Mouse (Mus musculus): ENCODE results near the gene Osbpl10.

Gene Osbpl10

DNA sequence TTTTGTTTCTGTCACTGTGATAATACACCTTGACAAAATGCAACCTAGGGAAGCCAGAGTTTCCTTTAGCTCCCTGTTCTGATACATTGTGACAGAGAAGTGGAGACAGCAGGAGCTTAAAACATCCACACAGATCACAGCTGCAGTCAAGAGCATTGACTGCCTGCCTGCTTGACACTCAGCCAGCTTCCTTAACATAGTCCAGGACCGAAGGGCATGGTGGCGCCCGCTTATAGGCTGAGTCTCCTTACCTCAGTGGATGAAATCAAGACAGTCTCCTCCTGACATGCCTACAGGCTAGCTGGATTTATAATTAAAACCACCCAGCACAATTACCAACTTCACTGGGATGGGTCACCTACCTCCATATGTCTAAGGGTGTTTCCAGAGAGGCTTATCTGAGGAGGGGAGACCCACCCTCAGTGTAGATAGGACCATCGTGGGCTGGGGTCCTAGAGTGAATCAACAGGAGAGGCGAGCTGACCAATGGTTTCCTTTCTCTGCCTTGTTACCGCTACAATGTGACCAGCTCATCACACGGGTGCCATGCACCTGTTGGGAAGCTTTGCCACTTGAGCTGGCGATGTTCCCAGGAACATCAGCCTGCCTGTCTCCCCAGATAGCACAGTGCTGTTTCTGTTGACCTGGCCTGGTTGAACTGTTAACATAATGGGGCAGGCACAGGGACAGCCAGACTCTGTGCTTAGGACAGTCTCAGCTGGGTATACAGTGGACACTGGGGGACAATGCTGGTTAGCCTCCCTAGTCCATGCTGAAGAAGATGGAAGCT lies 76.9 kb downstream of the Osbpl10 start:
- in situ Hi-C loops (cut with MboI; ENCODE audit: unreplicated experiment in 2 of 2): no loop called here

- in situ Hi-C loops (cut with MboI; ENCODE audit: unreplicated experiment in 2 of 2): no loop called here
These were observed 80.4 kb downstream of the Osbpl10 start for GRCm38 (mm10) chr9:115058806-115059205.

DNA sequence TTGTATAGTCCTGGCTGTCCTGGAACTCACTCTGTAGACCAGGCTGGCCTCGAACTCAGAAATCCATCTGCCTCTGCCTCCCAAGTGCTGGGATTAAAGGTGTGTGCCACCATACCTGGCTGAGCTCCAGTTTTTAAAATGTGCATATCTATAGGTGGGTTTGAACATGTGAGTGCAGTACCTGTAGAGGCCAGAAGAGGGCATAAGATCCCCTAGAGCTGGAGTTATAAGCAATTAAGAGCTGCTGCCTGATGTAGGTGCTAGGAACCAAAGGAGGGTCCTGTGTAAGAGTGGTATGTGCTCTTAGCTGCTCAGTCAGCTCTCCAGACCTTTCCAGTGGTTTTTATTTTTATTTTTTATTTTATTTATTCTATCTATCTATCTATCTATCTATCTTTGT lies 86.5 kb downstream of the Osbpl10 start:
- in situ Hi-C loops (cut with MboI; ENCODE audit: unreplicated experiment in 2 of 2): no loop called here

GRCm38 (mm10) chr9:115067071-115067470 lies 88.7 kb downstream of the Osbpl10 start:
- in situ Hi-C loops (cut with MboI; ENCODE audit: unreplicated experiment in 2 of 2): no loop called here

GRCm38 (mm10) chr9:115075191-115075590 lies 96.8 kb downstream of the Osbpl10 start:
- in situ Hi-C loops (cut with MboI; ENCODE audit: unreplicated experiment in 2 of 2): no loop called here

- in situ Hi-C loops (cut with MboI; ENCODE audit: unreplicated experiment in 2 of 2): no loop called here
These were observed 110.1 kb downstream of the Osbpl10 start for GRCm38 (mm10) chr9:115088295-115088993.

DNA sequence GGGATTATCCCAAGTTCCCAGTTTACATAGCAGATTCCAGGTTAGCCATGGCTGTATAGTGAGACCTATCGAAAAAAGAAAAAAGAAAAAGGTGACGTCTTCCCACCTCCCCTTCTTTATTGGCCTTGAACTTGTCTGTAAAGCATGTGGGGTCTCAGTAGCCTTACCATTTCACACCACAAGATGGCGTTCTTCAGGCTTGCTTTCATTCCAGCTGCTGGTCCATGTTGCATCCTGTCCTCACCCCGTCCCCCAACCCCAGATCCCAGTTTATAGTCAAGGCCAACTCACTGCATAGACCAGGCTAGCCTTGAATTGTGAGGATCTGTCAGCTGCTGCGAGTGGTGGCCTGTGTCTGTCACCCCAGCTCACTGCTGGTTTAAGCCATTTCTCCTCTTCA lies 111.3 kb downstream of the Osbpl10 start:
- in situ Hi-C loops (cut with MboI; ENCODE audit: unreplicated experiment in 2 of 2): no loop called here

DNA sequence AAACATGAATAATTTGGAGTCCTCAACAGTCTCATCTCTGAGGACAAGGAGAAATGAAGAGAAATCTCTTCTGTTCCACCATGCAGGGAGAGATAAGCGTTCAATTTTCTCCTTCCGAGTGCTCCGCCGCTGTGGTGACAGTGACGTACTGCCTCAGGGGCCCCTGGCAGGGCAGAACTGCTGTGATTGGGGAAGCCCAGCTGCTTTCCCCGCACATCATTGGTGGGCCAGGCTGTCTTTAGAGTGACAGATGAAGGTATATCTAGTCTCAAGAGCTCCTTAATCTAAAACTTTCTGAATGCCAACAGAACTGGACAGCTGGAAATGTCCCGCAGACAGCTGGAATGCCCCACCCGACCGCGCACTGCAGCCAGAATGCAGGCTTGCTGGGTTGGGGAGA lies 118.1 kb downstream of the Osbpl10 start:
- in situ Hi-C loops (cut with MboI; ENCODE audit: unreplicated experiment in 2 of 2): no loop called here

- in situ Hi-C loops (cut with MboI; ENCODE audit: unreplicated experiment in 2 of 2): no loop called here
These were observed 119.0 kb downstream of the Osbpl10 start for GRCm38 (mm10) chr9:115097340-115097739.

- in situ Hi-C loops (cut with MboI; ENCODE audit: unreplicated experiment in 2 of 2): no loop called here
These were observed 122.0 kb downstream of the Osbpl10 start for GRCm38 (mm10) chr9:115100181-115100915.

- in situ Hi-C loops (cut with MboI; ENCODE audit: unreplicated experiment in 2 of 2): no loop called here
These were observed 129.1 kb downstream of the Osbpl10 start for GRCm38 (mm10) chr9:115107430-115107829.

- in situ Hi-C loops (cut with MboI; ENCODE audit: unreplicated experiment in 2 of 2): no loop called here
These were observed 132.3 kb downstream of the Osbpl10 start for GRCm38 (mm10) chr9:115110655-115111054.

GRCm38 (mm10) chr9:115117314-115117713 lies 138.9 kb downstream of the Osbpl10 start:
- in situ Hi-C loops (cut with MboI; ENCODE audit: unreplicated experiment in 2 of 2): no loop called here

- in situ Hi-C loops (cut with MboI; ENCODE audit: unreplicated experiment in 2 of 2): no loop called here
These were observed 141.9 kb downstream of the Osbpl10 start for GRCm38 (mm10) chr9:115120276-115120675.

GRCm38 (mm10) chr9:115120678-115121224 lies 142.4 kb downstream of the Osbpl10 start:
- in situ Hi-C loops (cut with MboI; ENCODE audit: unreplicated experiment in 2 of 2): no loop called here

DNA sequence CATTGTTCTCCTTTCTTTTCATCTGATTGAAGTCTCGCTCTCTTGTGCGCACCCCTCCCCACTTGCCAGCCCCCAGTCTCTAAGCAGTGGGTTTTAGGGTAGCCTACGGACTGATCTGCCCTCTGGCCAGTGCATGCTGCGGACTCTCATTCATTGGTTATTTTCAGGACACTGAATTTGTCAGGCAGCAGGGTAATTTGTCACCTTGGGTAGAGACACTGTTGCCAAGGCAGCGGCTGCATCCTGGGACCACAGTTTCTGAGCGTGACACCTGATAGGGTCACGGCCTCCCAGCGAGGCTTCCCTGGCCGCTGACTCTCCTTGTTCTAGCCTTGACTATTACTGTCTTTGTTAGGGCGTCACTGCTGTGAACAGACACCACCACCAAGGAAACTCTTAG lies 149.0 kb downstream of the Osbpl10 start:
- in situ Hi-C loops (cut with MboI; ENCODE audit: unreplicated experiment in 2 of 2): no loop called here

DNA sequence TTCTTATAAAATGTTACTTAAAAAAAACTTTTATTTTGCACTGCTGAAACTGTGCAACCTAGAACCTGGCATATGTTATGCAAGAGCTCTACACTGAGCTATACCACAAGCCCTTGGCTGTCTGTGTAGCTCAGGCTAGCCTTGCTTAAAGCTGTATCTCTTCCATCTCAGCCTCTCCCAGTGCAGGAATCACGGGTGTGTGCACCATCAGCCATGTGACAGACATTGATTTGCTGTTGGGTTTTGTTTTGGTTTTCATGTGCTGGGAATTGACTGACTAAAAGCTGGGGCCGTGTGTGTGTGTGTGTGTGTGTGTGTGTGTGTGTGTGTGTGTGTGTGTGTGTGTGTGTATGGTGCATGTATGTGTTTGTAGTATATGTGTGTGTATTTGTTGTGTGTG lies 155.6 kb downstream of the Osbpl10 start:
- in situ Hi-C loops (cut with MboI; ENCODE audit: unreplicated experiment in 2 of 2): no loop called here

DNA sequence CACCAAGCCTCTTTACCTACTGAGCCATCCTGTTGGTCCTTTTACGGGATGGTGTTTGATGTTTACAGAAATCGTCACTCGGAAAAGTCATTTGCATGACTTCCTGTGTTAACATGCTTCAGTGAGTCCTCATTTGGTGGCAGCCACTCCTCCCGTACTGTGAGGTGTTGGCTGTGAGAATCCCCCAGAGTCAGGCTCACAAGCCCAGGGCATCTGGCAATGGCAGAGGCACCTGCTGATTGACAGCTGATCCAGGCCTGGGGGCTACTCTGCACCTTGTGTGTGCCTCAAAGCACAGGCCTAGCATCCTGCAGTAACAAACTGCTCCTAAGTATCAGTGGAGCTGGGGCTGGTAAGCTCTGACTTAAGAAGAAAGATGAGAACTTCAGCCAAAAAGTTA lies 156.4 kb downstream of the Osbpl10 start:
- in situ Hi-C loops (cut with MboI; ENCODE audit: unreplicated experiment in 2 of 2): no loop called here

DNA sequence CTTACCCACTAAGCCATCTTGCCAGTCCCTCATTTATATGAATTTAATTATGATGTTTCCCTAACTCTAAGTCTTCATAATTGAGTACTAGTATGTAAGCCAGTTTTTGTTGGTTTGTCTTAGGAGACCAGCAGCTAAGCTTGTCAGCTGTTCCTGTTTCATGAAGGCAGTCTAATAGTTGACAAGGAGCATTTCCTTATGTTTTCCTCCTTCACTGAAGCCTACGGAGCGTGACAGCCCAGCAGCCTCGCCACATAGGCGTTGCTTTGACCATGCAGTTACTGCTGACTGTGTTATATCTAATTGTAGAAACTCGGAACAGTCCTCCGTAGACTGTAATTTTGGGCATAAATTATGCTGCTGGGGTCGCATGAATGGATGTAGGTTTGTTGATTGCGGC lies 157.0 kb downstream of the Osbpl10 start:
- in situ Hi-C loops (cut with MboI; ENCODE audit: unreplicated experiment in 2 of 2): no loop called here

DNA sequence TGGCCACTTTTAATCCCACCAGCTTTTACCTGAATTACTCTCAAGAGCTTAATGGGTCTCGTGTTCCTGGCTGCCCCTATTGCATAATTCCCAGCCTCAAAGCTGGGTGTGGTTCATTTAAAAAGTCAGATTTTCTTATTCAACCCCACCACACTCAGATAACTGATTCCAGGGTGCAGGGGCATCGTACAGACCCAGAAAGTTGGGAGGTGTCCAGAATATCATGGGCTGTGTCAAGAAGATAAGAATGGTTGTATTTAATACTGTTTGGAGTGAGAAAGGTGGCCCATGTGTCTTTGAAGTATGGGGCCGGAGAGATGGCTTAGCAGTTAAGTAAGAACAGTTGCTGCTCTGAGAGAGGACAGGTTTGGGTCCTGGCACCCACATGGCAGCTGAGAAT lies 159.5 kb downstream of the Osbpl10 start:
- in situ Hi-C loops (cut with MboI; ENCODE audit: unreplicated experiment in 2 of 2): no loop called here
